Mouse (Mus musculus): ENCODE results near the gene Creb5. TPM values are rescaled to one million over a fixed set of nuclear protein-coding genes. Genes with fewer than 3 reads are reported as not detected.

The Creb5 gene
- total RNA-seq, 4 experiments from 2014 or later: 4.2 to 7.4 (median 5.0) TPM

DNA sequence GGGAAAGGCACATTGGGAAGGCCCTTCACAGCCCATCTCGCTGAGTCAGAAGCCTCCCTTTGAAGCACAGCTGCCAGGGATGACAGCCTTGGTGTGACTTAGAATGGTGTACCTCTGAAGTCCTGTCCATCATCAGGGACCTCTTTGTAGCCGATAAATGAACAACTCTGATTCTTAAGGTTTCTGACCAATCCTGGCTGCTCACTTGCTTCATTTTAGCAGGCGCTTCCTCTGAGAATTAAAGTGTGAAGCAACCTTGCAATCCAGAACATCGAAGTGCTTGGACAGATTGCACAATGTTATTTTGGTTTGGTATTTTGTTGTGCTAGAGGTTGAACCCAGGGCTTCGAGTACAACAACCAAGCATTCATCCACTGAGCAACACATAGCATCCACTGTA is 190.4 kb downstream of the Creb5 start:
- DNase-seq (ENCODE audit: low spot score in 2 of 2): no peak

DNA sequence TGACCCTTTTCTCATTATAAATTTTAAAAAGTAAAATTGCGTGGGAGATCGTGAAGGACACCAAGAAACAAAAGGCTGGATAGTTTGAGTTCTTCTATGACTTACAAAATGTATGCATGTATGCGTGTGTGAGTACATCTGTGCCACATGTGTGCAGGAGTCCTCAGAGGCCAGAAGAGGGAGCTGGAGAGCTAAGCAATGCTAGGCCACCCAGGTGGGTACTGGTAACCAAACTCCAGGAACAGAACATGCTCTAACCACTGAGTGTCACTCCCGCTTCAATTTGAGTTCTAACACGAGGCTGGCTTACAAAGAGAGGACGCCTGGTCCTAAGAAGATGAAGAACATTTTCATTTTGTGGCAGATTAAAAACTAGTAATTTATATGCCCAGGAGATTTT is 203.8 kb downstream of the Creb5 start:
- no peak for DNase-seq (ENCODE audit: low spot score in 2 of 2)

DNA sequence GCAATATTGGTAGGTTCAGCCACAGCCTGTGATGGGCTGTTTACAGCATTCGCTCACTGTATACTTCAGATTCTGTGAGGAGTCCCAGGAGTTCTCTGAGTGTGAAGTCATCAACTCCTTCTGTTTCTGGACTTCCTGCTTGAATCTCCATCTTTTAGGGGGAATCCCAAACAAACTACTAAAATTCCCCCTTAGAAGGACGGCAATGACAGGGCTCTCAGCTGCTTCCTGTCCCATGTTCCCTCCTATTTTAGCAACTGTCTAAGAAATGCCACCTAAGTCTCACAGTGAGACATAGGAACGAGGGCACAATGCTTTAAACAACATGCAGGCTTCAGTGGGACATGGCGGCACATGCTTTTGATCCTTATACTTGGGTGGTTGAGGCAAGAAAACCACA is 204.3 kb downstream of the Creb5 start:
- DNase-seq (ENCODE audit: low spot score in 2 of 2): no peak

DNA sequence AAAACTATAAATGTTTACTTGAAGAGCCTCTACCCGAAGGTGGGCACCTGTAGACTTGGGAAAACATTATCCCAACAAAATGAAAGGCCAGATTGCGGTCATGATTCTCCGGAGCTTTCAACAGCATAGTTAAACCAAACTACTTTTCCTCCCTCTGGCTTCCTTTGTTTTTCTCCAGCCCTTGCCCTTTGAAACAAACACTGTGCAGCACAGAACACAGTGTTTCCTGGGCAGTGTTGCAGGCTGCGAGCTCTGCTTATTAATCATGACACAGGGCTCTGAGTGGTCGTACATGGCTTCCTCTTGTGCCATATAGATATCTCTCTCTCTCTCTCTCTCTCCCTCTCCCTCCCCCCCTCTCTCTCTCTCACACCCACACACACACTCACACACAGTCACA is 206.8 kb downstream of the Creb5 start:
- no peak for DNase-seq (ENCODE audit: low spot score in 2 of 2)

DNA sequence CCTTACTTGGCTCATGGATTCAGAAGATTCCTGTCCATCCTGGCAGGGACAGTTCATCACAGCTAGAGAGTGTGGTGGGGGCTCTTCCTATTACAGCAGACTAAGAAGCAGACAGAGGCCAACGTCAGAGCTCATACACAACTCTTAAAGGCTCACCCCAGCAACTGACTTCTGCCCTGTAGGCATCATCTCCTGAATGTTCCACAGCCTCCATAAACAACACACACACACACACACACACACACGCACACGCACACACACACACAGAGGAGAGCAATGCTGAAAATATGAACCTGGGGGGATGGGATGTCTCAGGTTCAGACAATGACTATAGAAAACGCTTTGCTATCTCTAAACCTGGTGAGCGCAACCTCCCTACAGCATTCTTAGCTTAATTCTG is 208.6 kb downstream of the Creb5 start:
- DNase-seq (ENCODE audit: low spot score in 2 of 2): no peak

DNA sequence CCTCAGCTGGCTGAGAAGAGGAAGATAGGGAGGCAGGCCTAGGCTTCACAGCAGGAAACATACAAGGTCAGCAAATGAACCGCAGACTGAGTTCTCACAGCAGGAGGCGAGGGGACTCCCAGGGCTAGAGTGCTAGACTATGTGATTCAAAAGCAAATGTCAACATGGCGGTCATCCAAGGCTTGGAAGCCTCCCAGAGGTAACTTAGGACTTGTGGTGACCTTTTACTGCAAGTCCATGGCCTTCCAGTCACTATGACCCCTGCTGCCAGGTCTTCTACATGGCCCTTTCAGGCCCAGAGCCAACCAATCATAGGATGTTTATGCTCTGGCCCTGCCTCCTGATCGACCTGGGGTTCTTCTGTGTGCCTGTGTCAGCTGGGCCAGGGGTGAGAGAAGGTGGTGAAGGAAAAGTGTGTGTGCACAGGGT is 209.3 kb downstream of the Creb5 start:
- peak in 1 of 2 experiments; percentile 9 for DNase-seq (ENCODE audit: low spot score in 2 of 2)

DNA sequence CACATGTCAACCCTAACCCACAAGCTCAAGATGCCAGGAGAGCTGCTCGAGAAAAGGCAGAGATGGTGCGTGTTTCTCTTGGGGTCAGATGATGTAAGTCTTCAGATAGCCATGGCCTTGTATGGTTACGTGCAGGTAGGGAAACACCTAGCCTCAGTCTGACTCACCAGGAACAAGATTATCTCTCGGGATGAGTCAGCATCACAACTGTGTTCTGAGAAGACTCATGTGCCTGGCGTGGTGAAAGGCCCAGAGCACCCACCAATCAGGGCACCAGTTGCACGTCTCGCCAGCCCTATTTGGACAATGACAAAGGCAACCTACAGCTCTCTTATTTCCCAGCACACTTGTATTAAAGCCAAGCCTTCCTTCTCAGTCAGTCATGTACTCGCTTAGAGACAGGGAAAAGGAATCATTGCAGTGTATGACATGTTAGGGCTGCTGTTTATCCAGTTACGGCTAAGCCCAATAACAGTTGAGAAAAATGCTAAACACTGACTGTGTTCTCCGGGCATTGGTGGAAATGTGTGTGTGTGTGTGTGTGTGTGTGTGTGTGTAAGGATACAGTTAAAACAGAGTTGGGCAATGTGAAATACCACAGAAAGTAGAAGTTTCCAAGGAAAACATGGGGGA is 210.9 kb downstream of the Creb5 start:
- no peak for DNase-seq (ENCODE audit: low spot score in 2 of 2)

DNA sequence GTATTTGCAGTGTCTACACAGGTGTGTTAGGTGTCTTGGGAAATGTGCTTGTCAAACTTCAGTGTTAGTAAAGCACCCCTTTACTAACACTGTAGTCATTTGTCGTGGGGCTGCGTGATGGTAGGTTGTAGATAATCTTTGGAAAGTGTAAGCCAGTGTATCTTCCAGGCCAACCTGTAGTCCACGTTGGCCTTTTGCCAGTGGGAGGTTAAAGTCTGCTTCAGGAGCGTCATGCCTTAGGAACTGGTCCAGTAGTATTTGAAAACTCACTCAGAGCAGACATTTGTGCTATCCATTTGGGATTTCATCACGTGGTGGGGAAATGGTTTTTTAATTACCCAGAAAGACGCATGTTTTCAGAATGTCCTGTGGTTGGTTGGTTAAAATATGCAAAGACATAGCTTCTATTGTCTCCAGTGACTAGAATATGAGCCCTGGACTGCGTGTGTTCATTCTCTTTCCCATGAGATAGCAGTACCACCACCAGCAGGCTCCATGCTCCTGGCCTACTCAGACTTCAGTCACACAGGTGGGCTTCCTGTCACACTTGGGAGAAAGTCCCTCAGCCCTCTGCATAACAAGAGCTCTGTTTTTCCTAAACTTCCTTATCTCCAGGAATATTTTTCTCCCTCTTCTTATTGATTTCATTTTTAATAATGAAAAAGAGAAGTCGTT is 212.7 kb downstream of the Creb5 start:
- no peak for DNase-seq (ENCODE audit: low spot score in 2 of 2)

DNA sequence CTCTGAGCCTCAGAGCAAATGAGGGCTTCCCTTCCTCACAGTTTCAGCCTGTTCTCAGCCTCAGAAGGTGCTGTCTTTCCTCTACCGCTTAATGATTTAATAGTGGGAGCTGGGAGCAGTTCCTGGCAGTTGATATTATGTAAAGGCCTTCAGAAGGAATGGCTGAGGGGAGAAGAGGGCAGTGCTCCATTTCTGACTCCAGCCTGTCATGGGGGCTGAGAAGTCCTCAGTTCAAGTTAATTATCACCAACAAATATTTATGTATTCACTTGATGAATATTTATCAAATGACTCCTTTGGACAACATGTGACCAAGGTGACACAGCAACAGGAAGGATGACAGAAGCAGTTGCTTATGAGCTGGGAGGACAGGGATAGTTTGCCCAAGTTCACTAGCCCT is 214.2 kb downstream of the Creb5 start:
- no peak for DNase-seq (ENCODE audit: low spot score in 2 of 2)

DNA sequence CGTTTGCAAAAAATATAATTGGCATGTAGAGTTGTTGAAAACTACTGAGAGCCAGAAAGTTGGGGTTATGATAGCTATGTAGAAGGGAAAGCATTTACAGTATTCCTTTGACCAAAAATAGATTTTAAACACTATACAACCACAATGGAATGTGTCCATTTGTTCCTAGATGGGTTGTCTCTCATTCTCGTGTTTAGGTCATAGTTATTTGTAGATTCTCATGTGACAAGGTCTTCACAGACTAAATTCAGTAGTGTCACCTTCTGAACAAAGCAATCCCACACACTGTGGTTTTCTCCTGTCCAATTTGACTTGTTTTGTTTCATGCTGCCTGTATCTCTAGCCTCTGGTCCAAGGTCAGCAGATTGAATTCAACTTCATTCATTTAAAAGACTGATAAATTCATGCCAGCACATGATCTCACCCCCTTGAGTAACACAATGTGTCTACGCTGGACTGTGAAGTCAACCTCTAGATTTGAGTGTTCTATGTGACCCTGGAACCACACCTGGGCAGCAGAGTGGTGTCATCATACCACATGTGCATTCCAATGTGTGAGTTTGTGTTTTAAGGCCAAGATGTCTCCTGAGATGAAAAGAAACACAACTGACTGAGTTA is 220.0 kb downstream of the Creb5 start:
- no peak for DNase-seq (ENCODE audit: low spot score in 2 of 2)

DNA sequence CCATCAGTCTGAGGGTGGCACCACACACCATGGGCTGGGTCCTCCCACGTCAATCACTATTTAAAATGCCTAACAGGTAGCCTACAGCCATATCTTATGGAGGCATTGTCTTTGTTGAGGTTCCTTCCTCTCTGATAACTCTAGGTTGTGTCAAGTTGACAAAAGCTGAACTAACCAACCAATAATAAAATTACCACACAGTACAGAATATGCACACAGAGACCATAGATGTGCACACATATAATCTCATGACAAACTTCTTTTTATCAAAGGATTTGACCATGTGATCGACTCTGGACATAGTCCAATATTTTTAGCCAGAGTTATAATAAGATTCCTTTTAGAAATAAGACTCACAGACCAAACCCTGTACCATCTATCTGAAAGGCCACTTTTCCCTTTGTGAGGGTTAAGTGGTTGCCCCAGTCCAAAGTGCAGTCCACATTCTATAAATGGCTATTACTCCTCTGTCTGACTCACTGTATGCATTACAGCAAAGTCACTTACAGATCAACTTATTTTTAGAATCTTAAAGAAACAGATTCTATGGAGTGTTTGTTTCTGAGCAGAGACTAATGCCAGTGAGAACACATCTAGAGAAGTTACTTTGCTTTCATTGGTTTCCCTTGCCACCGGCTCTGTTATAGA is 221.9 kb downstream of the Creb5 start:
- no peak for DNase-seq (ENCODE audit: low spot score in 2 of 2)

DNA sequence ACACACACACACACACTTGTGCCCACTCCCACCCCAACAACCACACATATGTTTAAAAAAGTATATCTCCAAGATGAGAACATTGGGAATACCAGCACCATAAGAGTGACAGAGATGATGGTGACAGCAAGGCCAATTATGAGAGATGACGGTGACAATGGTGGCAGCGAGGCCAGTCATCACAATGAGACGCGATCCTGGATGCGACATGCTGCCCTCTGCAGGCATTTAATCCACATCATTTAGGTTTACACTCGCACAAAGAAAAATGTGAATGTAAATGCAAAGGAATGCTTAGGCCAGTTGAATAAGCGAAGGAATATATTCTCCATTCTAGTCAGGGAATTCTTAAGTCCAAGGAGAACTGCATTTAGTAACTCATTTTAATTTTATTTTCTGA is 222.9 kb downstream of the Creb5 start:
- DNase-seq (ENCODE audit: low spot score in 2 of 2): no peak

DNA sequence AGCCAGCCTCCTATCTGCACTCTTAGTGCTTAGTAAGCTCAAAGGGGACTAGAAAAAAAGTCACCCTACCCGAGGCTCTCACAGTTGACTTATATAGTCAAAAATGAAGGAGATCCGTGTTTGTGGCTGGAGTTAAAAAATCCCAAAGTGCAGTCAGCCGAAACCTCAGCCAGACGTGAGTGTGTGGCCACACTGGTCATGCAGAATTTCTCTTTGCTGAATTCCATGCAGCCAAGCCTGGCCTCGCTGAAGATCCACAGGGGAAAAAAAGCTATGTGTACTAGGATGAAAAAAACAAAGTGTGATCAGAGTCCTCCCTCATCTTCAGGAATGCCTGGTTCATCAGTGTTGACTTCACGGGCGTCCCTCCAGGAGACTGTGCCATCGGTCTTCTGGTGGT is 225.2 kb downstream of the Creb5 start:
- DNase-seq (ENCODE audit: low spot score in 2 of 2): no peak

DNA sequence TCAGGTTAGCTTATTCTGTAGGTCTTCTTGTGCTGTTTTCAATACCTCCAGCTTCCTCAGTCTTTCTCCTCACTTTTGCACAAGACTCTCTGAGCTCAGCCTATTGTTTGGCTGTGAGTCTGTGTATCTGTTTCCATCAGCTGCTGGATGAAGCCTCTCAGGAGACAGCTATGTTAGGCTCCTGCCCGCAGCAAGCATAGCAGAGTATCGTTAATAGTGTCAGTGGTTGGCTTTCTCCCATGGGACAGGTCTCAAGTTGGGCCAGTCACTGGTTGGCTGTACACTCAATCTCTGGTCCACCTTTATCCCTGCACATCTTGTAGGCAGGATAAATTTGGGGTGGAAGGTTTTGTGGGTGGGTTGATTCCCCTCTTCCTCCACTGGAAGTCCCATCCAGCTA is 226.3 kb downstream of the Creb5 start:
- no peak for DNase-seq (ENCODE audit: low spot score in 2 of 2)

DNA sequence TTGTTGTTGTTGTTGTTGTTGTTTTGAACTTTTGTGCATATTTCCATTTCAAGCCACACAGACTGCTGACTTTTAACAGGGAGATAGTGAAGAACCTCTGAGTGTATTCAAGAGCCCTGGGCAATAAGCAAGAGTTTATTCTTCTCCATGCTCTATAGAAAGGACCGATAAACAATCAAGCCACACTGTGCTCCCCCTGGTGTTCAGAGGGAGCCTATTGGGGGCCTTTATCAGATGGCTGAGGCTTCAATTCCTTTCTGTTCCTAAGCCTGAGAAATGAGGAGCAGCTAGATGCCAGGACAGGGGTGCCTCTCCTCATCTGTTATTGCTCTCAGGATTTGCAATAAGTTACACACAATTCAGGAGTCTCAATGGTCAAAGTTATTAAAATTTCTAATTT is 227.8 kb downstream of the Creb5 start:
- DNase-seq (ENCODE audit: low spot score in 2 of 2): no peak

DNA sequence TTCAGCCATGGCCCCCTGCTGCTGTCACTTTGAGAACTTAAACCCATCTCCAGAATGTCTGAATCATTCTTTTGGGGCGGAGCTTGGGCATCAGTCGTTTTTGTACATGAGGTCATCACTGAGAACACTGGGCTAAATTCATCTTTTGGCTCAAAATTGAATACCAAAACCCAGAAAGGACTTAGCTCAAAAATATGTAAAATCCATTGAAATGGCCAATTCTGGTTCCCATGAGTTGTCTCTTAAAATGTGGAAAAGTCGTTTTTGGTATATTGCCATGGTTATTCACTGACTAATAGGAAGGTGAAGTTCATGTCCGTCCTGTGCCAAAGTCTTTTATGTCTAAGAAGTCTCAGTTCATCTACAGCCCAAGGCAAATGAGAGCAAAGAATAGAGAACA is 228.5 kb downstream of the Creb5 start:
- DNase-seq (ENCODE audit: low spot score in 2 of 2): no peak

DNA sequence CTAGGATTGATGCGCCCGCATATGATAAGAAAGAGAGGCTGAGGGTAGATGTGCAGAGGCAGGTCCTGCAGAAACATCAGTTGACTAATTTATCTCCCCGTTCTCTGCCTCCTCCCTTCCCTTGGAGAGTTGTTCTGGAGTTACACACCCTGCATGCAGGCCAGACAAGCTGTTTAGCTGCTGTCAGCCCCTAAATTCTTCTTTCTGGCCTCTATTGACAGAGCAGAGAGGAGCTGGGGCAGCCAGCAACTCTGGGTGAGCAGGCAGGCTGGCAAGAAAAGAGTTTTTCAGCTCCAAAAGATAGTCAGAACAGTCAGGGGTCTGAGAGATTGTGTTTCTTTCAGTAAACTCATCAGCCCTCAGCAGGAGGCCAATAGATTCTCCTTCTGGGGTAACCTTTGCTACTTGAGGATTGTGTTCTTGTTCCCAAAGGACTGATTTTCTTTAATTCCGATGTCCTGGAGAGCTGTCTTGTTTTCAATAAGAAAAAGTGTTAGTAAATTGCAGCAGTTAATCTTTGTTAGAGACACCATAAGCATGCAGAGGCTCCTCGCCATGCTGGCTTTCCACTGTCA is 230.4 kb downstream of the Creb5 start:
- no peak for DNase-seq (ENCODE audit: low spot score in 2 of 2)

DNA sequence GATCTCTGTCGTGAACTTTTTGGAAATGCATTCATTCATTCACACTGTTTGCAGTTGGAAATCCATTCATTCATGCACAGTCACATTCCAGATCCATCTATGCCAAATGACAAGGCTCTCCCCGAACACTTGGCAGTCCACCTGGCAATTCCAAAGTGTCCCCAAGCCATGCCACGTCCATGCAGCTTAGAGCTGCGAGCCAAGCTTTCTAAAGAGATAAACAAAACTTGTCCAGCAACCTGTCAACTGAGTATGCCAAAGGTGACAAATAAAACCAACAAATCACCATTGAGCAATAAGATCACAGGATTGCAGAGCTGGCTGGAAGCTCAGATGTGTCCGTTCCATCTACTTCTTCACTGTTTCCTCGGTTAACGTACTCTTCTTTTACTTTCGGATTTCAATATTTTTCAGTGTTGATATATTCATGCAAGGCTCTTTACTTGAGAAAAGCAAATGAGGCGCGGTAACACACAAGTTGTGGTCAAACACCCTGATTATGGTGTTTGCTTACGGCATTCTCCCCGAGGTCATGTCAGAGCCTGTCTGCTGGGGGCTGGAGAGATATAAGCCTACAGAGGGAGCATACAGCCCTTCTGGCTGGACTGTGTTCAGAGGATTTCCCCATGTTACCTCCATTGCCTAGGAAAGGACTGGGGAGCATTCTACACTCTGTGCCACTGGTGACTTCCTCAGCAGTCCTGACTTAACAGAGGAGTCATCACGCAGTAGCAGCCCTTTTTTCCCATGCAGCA is 236.8 kb downstream of the Creb5 start:
- no peak for DNase-seq (ENCODE audit: low spot score in 2 of 2)

DNA sequence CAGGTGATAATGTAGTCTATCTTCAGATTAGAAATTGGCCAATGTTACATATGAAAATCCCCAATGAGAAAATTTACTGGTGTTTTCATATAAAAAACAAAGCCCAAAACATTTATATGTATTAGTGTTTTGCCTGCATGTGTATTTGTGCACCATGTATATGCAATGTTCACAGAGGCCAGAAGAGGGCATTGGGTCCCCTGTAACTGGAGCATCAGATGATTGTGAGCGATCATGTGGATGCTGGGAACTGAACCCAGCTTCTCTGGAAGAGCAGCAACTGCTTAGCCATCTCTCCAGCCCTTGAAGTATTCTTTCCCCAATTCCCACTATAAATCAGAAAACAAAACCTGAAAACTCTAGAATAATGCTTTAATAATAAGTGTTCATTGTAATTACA is 239.4 kb downstream of the Creb5 start:
- DNase-seq (ENCODE audit: low spot score in 2 of 2): no peak

DNA sequence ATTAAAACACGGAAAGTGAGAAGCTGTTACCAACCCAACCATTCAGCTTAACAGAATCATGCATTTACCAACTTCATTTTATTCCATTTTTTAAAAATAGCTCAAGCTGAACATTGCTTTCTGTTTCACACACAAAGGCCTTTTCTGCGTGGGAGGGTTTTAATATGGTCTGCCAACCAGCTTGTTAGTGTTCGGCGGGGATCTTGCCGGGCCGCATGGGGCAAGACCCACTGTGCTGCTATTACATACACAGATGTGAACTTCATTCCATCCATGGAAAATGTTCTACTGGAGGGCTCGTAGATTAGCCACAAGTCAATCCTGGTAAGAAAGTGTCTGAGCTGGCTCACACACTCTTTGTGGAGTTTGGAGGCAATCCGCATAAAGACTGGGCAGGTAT is 243.7 kb downstream of the Creb5 start:
- DNase-seq (ENCODE audit: low spot score in 2 of 2): no peak

DNA sequence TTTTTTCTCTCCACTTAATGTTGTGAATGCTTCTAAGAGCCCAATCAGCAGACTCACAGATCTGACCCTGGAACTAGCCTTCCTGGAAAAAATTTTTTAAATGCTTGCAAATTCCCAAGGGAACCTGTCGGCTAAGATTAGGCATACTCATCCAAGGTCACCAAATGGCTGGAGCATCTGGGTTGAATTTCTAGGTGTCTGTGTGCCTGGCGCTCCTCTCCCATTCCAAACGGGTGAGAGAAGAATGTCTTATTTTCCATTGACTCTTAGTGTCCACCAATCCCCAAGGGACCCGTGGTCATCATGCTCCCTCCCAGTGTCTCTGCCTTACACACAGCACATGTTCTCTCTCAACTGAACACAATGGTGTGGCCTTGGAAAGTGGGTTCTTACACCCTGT is 244.4 kb downstream of the Creb5 start:
- no peak for DNase-seq (ENCODE audit: low spot score in 2 of 2)

Data from layer of hippocampus, adult 8-10 months (tissue).